Mouse (Mus musculus) spleen, adult 2 months (tissue): ENCODE results near the gene Guca2a. TPM values are rescaled to one million over a fixed set of nuclear protein-coding genes. Genes with fewer than 3 reads are reported as not detected.
A peak's percentile ranks its signal among the peaks of the same experiment; 100 is the strongest.

Experiments used
- DNase-seq, 2 experiments: peaks; one replicate each; pipeline versions ENCODE4 v3.0.0 to v3.0.0-alpha.2; 2012 to 2021; ENCODE audit warnings: low spot score in 2 of 2, low read depth in 1 of 2
- H3K27ac ChIP-seq: fragments of 200-500 bp; 2 replicates; pipeline ENCODE4 v1.5.1; 2012; ENCODE audit warnings: low read length, inconsistent platforms; ENCODE audit not compliant: insufficient read depth
- H3K27me3 ChIP-seq: fragments of 200-500 bp; 2 replicates; pipeline ENCODE4 v1.6.1; 2012; ENCODE audit warnings: mild to moderate bottlenecking, moderate library complexity, low read length, inconsistent platforms; ENCODE audit not compliant: control insufficient read depth, insufficient read depth
- H3K36me3 ChIP-seq: fragments of 200-500 bp; 2 replicates; pipeline ENCODE4 v1.6.1; 2012; ENCODE audit warnings: mild to moderate bottlenecking, low read length, inconsistent platforms; ENCODE audit not compliant: control insufficient read depth, insufficient read depth
- H3K4me1 ChIP-seq: fragments of 200-500 bp; 2 replicates; pipeline ENCODE4 v1.6.1; 2011; ENCODE audit warnings: inconsistent platforms; ENCODE audit not compliant: control insufficient read depth, insufficient read depth, insufficient read length
- H3K4me3 ChIP-seq: fragments of 200-500 bp; 2 replicates; pipeline ENCODE4 v1.5.1; 2011; ENCODE audit warnings: mild to moderate bottlenecking, inconsistent platforms; ENCODE audit not compliant: insufficient read depth, insufficient read length; ENCODE audit errors: extremely low read depth
- CTCF ChIP-seq: fragments of 200-500 bp; IDR thresholded peaks from 2 replicates; pipeline ENCODE4 v1.5.1; 2011; ENCODE audit warnings: mild to moderate bottlenecking, inconsistent platforms; ENCODE audit not compliant: insufficient read depth, insufficient read length, insufficient replicate concordance; ENCODE audit errors: extremely low read depth
- POLR2A ChIP-seq: fragments of 200-500 bp; IDR thresholded peaks from 2 replicates; pipeline ENCODE4 v1.6.1; 2011; ENCODE audit warnings: low read depth, low read length, inconsistent platforms
- WGBS: fragments of 180-500 bp; shearing (Covaris S2); methylation state at CpG from one replicate; pipeline ENCODE4 v1.1.7; 2018; 5-methylcytosine and 5-hydroxymethylcytosine counted together
- polyA plus RNA-seq: library from polyadenylated mRNA; depleted of rRNA; stranded (reverse); fragments of >200 nt; gene quantifications from 2 replicates; pipeline ENCODE4 v1.2.3, GENCODE M21; 2012

The Guca2a gene
- polyA plus RNA-seq, 1 experiment, result 0.21 TPM

DNA sequence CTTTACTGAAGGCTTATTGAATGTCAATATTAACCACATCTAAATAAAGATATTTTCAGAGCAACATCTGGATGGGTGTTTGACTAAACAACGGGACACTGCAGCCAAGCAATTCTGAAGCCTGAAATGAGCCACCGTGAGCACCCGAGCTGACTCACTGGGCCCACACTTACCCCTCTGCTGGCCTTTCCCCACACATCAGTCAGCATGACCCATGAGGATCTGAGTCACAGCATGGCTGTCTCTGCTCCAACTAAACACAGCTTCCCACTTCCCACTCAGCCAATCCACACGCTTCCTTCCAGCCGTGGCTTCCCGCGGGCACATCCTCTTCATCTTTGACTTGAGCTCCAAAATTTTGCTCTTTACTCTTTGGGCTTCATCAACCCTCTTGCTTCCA, 25.5 kb downstream of the Guca2a start:
- no peaks in the 10 kb centered on the region for H3K27me3 ChIP-seq
- peaks cover 12% of the 10 kb centered on the region; the same call in 1 of the 2 replicates for H3K4me1 ChIP-seq
- H3K27ac ChIP-seq, result peak overlapping the region; percentile 38; the same call in 1 of the 2 replicates
- 82% methylated on average over 7 of the region's 7 CpGs for WGBS
- no peak overlapping the region for H3K4me3 ChIP-seq
- H3K36me3 ChIP-seq, result no peaks in the 10 kb centered on the region
- TF ChIP-seq POLR2A, result no peak
- TF ChIP-seq CTCF, result no peak
- DNase-seq, result no peak

DNA sequence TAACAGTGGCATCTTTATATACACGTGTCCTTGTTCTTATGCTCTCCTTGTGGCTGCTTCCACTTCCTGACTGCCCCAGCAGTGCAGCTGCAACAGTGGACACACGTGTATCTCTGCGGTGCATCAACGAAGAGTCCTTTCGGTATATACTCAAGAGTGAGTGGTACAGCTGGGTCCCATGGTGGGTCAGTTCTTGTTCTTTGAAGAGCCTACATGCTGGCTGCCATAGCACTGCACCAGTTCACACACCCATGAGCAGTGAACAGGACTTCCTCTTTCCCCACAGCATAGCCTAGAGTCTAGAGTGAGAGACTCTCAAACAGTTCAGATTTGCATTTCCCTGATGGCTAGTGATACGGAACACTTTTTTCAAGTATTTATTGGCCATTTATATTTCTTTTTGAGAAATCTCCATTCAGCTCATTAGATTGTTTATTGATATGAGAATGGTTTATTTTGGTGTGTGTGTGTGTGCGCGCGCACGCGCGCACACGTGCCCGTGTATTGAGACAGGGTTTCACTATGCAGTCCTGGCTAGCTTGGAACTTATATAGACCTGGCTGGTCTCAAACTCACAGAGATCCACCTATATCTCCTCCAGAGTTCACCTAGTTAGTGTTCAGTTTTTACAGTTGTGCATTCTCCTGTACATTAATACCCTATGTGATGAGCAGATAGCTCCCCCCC, 26.0 kb downstream of the Guca2a start:
- Histone ChIP-seq H3K27ac (peak overlapping the region; percentile 38), H3K36me3 (no peaks in the 10 kb centered on the region), H3K4me3 (no peak overlapping the region), H3K27me3 (no peaks in the 10 kb centered on the region), H3K4me1 (peaks cover 12% of the 10 kb centered on the region; the same call in 1 of the 2 replicates)
- DNase-seq, result peak; percentile 38 to 55
- whole genome bisulfite sequencing, result 62% methylated on average over 14 of the region's 14 CpGs
- TF ChIP-seq CTCF, result no peak
- TF ChIP-seq POLR2A, result no peak

DNA sequence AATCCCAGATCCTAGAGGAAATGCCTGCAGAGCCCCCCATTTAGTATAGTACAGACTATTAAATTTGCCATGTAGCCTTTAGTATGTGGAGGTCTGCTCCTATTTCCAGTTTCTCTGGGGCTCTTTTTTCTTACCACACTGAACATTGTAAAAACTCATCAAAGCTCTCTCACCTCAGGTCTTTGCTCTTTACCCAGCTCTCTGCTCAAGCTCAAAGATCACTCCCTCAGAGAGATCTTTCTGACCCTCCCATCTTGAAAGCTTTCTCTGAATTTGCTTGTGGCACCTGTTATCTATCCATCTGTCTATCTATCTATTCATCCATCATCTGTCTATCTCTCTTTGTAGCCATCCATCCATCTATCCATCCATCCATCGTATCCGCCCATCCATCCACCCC, 27.7 kb downstream of the Guca2a start:
- no peak for DNase-seq
- peaks cover 27% of the 10 kb centered on the region; the same call in 1 of the 2 replicates for H3K4me1 ChIP-seq
- WGBS, result 98% methylated on average over 2 of the region's 2 CpGs
- no peaks in the 10 kb centered on the region for H3K27me3 ChIP-seq
- TF ChIP-seq CTCF (no peak), POLR2A (no peak)
- H3K4me3 ChIP-seq, result no peak overlapping the region
- H3K27ac ChIP-seq, result no peak overlapping the region
- H3K36me3 ChIP-seq, result no peaks in the 10 kb centered on the region

DNA sequence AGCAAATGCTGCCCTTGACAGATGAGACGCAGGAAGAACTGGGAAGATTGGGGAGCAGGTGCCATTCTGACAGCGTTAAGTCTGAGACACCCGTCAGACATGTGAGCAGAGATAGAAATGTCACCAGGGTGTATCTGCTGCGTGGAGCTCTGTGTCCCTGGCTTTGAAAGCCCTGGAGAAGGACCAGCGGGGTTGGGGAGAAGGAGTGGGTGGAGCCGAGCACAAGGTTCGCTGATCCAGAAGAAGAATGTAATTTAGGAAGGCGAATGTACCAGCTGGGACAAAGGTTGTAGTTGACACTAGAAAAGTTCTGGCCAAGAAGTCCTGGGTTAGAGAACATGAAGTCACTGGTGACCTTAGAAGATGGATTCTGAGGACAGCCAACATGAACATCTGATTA, 28.6 kb downstream of the Guca2a start:
- no peaks in the 10 kb centered on the region for H3K27me3 ChIP-seq

DNA sequence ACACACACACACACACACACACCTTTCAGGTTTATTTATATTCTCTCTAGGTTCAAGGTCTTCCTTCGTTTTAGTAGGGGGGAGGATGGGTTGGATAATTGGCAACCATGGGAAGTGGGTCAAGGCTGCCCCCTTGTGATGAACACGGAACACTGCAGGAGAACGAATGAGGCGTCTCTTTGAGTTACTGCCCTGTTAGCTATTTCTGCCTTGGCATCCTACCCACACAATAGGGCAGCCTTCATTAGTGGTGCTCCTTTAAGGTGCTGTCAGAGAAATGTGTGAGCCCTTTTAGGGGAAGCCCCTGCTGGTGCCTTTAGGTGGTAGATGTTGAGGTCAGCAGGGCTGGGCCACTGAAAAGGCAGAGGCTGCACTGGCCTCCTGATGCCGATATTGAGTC, 29.9 kb downstream of the Guca2a start:
- Histone ChIP-seq H3K27ac (no peak overlapping the region), H3K4me1 (peaks cover 33% of the 10 kb centered on the region; the same call in 1 of the 2 replicates), H3K27me3 (no peaks in the 10 kb centered on the region), H3K4me3 (no peak overlapping the region), H3K36me3 (no peaks in the 10 kb centered on the region)
- 31% methylated on average over 5 of the region's 5 CpGs for WGBS
- peak in 1 of 2 experiments; percentile 26 for DNase-seq
- TF ChIP-seq POLR2A, result no peak
- peak; percentile 59; the same call in 1 of the 2 replicates for TF ChIP-seq CTCF

More for the DNA sequence above, 28.6 kb downstream of the Guca2a start:
- peaks cover 33% of the 10 kb centered on the region; the same call in 1 of the 2 replicates for H3K4me1 ChIP-seq
- H3K4me3 ChIP-seq, result no peak overlapping the region
- no peak overlapping the region for H3K27ac ChIP-seq
- WGBS, result 77% methylated on average over 8 of the region's 8 CpGs
- TF ChIP-seq POLR2A, result no peak
- no peak for TF ChIP-seq CTCF
- no peaks in the 10 kb centered on the region for H3K36me3 ChIP-seq
- no peak for DNase-seq

DNA sequence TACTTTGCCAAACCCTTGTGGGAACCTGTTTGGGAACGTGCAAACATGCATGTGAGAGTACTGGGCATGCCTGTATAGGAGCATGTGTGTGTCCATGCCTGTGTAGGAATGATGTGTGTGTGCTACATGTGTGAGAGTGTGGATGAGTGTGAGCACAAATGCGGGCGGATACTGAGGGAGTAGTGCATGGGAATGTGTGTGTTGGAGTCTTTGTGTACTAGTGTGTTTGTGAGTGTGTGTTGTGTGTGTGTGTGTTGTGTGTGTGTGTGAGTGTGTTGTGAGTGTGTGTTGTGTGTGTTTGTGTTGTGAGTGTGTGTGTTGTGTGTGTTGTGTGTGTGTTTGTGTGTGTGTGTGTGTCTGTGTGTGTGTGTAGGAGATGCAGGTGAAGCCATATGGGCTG, 30.7 kb downstream of the Guca2a start:
- H3K27ac ChIP-seq, result no peak overlapping the region
- H3K4me1 ChIP-seq, result peaks cover 27% of the 10 kb centered on the region; the same call in 1 of the 2 replicates
- TF ChIP-seq CTCF, result no peak
- no peak for TF ChIP-seq POLR2A
- H3K27me3 ChIP-seq, result no peaks in the 10 kb centered on the region
- DNase-seq, result no peak
- no peak overlapping the region for H3K4me3 ChIP-seq
- 93% methylated on average over 3 of the region's 3 CpGs for WGBS
- no peaks in the 10 kb centered on the region for H3K36me3 ChIP-seq

DNA sequence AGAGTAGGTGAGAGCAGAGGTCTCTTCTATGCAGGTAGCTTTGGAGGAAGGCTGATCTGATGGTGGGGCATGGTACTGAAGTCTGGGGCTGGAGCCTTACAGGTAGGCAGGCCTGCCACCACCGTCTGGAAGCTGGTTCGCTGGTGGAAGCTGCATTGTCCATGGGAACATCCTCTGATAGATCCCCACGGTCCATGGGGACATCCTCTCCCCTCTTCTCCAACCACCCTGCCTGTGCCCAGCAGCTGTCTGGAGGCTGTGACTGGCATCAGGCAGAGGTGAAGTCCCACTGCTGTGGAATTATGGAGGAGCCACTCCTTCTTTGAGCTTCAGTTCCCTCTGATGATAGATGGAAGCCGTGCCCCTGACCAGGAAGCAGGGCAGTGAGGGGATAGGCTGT, 31.1 kb downstream of the Guca2a start:
- no peak for DNase-seq
- no peak overlapping the region for H3K27ac ChIP-seq
- H3K4me1 ChIP-seq, result peaks cover 24% of the 10 kb centered on the region; the same call in 1 of the 2 replicates
- no peaks in the 10 kb centered on the region for H3K36me3 ChIP-seq
- 83% methylated on average over 4 of the region's 4 CpGs for WGBS
- TF ChIP-seq CTCF (no peak), POLR2A (no peak)
- no peaks in the 10 kb centered on the region for H3K27me3 ChIP-seq
- H3K4me3 ChIP-seq, result no peak overlapping the region
